Mouse (Mus musculus) testis, postnatal 14 days (tissue): Measurements from ENCODE around the gene Ormdl2.

Source experiments
- DNase-seq: peaks from one replicate; pipeline ENCODE4 v3.0.0; 2021; ENCODE audit warnings: low spot score

Gene Ormdl2

DNA sequence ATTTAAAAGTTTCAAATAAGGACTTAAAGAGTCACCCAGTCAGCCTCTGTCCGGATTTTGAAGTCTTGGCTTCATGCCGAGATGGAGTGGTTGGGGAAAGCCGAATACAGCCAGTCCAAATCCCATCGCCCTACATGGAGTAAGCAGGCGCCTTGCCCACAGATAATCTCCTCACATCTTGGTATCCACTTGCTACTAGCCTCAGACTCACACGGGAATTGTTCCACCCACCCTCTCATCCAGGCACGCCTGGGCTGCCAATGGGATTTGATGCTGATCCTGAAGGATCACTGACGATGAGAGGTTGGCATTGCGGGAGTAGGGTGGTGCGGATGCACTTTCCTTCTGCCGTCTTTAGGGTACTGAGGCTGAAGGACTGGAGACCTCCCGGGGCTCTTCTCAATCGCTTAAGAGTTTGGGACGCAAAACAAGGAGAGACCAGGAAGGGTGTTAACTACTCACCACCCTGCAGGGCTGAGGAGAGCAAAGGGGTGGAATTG lies 17.6 kb downstream of the Ormdl2 start, which contains the start of gene Dnajc14:
Dnajc14 (plus strand) TSS at position 292 of the 500 bp plus-strand sequence.
- peak; percentile 50 for DNase-seq

GRCm38 (mm10) chr10:128803361-128803760 lies 18.1 kb downstream of the Ormdl2 start:
- no peak for DNase-seq

DNA sequence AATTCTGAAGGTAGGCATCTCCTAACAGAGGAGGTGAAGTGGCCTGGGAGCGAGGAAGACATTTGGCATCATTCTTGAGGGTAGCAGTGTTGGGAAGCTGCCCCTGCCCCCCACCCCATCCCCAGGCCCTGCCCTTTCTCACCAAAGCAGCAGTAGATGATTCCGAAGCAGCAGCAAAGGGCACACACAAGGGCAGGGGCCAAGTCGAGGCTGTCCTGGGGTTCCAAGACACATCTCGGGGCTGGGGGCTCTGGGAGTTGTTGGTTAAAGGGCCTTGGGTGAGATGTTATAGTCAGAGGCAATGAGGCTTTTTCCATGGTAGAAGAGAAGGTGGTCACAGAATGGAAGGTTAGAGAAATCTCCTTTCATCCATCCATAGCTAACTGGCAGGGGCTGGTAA lies 18.5 kb downstream of the Ormdl2 start:
- no peak for DNase-seq

- DNase-seq = no peak
Measured at GRCm38 (mm10) chr10:128801981-128802495, 19.4 kb downstream of the Ormdl2 start.

DNA sequence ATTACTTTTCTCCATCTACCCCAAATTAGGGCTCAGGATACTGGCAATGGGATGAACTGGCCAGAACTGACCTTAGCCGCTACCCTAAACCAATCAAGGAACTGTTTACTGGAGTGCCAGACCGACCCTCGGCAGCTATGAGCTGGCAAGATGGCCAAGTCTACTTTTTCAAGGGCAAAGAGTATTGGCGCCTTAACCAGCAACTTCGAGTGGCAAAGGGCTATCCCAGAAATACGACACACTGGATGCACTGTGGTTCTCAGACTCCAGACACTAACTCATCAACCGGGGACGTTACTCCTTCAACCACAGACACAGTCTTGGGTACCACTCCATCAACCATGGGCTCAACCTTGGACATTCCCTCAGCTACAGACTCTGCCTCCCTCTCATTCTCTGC lies 22.8 kb downstream of the Ormdl2 start:
- DNase-seq = no peak

DNA sequence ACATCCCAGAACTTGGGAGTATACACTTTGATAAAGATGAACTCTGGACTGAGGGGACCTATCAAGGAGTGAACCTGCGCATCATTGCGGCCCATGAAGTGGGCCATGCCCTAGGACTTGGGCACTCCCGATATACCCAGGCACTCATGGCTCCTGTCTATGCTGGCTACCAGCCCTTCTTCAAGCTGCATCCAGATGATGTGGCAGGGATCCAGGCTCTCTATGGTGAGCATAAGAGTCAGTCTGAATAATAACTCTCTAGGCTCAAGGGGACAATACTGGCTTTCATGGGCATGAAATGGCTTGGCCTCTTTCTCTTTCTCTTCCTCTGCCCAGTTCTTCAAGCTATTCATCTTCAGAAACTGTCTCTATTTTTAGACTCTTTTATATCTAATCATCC lies 25.9 kb downstream of the Ormdl2 start:
- DNase-seq = no peak

- DNase-seq = no peak
Measured at GRCm38 (mm10) chr10:128794391-128794790, 27.1 kb downstream of the Ormdl2 start.

GRCm38 (mm10) chr10:128793258-128793657 lies 28.2 kb downstream of the Ormdl2 start:
- no peak for DNase-seq

- DNase-seq = no peak
Measured at GRCm38 (mm10) chr10:128792041-128792440, 29.4 kb downstream of the Ormdl2 start.

DNA sequence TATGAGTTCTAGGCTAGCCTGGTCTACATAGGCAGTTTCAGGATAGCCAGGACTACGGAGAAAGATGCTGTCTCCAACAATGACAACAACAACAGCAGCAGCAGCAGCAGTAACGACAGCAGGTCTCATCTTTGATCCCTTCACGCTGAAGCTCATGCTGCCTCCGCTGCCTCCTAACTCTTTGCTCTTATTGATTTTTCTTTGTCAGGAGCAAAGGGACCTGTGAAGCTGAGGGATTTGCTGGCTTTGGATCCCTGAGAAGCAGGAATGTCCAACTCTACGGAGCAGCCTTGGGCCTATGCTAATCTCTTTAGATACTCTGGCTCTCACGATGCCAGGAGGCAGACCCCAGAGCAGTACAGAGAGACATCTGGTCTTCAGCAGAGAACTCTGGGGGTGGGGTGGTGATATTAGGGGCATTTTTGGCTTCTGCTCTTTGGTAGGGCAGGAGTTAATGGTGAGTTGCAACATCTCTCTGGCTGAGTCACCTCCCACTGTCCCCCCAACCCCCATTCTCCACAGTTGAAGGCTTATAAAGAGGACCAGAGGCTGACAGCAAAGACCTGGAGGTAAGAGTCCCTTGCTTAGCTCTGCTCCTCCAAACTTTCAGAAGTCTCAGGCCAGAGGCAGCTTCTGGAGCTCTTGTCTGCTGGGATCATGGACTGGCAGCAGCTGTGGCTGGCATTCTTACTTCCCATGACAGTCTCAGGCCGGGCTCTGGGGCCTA lies 30.9 kb downstream of the Ormdl2 start, which contains the start of gene Mmp19:
Mmp19 (plus strand) TSS at position 513 of the 727 bp plus-strand sequence.
- DNase-seq = no peak

DNA sequence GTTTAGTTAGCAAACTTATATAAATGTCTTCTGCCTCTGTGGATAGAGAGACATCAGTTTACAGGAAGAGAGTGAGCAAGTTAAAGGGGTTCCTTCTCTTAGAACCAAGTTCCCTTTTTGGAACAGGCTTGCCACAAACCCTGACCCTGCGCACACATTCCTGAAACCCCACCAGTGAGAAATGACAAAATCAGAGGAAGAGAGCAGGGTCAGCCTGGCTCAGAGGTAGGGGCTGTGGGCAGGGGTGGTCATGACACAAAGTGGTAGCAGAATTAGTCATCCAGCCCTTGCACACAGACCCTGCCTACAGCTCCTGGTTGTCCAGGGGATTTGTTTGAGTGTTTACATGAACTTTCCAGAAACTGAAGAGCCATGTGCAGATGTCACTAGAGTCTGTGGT lies 41.2 kb downstream of the Ormdl2 start:
- no peak for DNase-seq

- DNase-seq = peak; percentile 78
Measured at GRCm38 (mm10) chr10:128779011-128779795, 42.2 kb downstream of the Ormdl2 start.

DNA sequence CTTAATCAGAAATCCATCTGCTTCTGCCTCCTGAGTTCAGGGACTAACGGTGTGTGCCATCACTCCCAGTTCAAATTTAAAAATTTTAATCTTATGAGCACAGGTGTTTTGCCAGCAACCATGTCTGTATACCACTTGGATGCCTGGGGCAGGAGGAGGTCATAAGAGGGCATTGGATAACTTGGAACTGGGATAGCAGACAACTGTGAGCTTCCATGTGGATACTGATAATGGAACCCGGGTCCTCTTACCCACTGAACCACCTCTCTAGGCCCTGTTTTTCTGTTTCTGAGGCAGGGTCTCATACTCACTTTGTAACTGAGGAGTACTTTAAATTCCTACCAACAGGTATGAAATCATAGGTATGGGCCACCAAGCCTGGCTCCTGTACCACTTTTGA lies 43.0 kb downstream of the Ormdl2 start:
- DNase-seq = no peak

DNA sequence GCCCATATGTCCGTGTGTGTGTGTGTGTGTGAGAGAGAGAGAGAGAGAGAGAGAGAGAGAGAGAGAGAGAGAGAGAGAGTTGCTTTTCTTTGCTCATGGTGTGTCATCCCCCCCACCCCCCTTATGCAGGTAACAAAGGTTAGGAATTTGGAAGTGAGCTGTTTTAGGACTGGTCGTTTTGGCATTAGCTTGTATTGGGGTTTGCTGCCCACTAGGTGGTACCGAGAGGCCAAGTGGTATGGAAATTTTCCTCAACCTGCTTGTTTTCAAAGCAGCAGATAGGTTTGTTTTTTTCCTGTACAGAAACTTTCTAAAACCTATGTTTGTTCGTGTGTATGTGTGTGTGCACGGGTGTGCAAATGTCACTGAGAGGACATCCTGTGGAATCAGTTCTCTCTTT lies 47.8 kb downstream of the Ormdl2 start:
- DNase-seq = no peak

DNA sequence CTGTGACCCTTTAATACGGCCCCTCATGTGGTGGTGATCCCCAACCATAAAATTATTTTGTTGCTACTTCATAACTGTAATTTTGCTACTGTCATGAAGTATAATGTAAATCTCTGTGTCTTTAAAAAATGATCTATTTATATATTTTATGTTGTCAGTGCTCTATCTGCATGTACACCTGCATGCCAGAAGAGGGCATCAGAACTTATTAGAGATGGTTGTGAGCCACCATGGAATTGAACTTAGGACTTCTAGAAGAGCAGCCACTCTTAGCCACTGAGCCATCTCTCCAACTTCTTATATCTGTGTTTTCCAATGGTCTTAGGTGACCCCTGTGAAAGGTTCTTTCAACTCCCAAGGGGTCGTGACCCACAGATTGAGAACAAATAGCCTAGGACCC lies 48.5 kb downstream of the Ormdl2 start:
- no peak for DNase-seq
